Mouse (Mus musculus) cerebellum, postnatal 14 days (tissue): ENCODE measurements around the gene Socs5.
A peak's percentile ranks its signal among the peaks of the same experiment; 100 is the strongest.

Experiments
- DNase-seq, 2 experiments: peaks; one replicate each; pipeline ENCODE4 v3.0.0; 2021; ENCODE audit warnings: mixed read lengths in 2 of 2

Socs5 gene

DNA sequence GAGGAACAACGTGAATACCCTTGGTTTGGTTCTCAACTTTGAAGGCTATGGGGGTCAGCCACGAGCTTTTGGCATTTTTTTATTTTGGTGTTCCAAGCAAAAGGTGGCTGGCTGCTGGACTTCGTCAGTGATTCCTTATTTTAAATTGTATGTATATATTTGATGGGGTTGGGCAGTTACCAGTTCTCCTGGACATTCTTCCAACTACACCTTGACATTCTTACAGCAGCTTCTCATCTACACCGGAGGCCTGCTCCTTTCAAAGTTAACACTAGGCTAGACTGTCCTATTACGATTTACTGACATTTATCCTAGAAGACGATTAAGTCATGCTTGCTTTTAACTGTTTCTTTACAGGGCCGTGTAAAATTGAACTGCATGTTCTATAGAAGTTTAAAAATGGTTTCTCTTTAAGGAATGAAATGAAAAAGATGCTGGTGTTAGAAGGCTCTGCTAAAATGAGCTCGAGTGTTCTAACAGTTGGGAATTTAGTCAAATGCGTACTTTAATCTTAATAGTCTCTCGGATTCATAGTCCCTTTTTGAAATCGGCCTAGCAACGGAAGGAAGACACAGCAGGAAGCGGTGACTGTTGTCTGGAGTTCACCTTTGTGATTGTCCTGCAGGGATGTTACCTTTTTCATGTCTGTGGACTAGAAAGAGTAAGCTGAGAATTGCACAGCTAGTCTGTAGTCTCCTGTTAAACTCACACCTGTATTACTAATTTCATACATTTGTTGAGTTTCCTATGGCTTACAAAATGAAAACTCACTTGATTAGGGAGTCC lies 1.2 kb downstream of the Socs5 start:
- DNase-seq: no peak

DNA sequence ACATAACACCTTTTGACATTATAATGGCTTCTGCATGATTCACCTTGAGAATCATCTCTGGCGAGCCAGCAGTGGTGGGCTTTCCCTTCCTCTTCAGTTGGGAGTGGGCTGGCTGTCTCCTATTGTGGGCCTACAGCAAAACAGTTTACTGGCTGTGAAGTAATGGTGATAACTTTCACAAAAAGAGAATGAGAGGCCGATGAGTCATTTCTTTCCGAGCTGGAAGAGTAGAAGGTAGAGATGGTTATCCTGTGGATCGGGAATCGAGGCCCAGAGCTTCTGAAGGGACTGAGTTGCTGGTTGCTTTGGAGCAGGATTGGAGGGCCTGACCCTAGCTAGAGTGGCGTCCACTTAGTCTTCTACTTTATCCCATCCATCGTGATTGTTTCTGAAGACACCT lies 2.0 kb downstream of the Socs5 start:
- no peak for DNase-seq

DNA sequence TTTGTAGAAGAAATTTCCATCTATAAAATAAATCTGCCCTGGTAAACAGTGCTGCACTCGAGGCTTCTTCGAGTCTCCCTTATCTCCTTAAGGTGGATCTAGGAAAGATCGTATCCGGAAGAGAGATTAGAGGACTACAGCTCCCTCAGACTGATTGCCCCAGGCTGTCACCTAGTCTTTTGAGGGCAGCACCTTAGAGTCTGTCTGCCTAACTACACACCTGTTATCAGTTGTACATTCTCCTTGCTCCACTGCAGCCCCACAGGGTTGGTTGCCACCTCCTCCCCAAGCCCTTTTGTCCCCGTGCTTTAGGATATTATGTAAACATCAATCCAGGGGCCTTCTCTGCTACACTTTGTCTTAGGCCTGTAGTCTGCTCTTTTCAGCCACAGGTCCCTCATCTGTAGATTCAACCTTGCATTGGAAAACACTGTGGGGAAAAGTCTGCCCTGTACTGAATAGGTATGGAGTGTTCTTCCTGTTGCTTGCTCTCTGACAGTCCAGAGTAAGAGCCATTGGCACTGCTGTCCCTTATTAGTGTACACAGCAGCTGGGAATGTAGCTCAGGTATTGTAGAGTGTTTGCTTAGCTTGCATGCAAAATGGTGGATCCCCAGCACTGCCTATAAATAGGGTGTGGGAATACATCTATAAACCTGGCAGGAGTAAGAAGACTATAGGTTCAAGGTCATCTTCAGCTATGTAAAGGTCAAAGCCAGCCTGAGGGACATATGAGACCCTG lies 5.5 kb downstream of the Socs5 start:
- DNase-seq: no peak

DNA sequence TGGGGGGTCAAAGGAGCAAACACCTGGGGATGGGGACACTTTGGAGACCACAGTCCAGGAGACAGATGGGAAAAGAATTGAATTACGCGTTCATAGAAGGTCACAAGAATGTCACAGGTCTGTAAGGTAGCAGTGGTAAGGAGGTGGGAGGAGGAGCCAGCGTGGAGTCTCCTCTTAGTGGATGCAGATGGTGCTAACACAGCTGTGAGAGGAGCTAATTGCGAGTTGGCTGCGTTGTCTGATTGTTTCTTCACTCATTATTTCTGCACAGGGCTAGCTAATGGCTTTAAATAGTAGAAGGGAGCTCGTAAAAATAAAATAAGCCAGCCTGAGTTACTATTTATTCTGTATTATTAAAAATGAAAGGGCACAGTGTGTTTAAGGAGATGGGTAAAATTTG lies 8.1 kb downstream of the Socs5 start:
- DNase-seq: no peak

DNA sequence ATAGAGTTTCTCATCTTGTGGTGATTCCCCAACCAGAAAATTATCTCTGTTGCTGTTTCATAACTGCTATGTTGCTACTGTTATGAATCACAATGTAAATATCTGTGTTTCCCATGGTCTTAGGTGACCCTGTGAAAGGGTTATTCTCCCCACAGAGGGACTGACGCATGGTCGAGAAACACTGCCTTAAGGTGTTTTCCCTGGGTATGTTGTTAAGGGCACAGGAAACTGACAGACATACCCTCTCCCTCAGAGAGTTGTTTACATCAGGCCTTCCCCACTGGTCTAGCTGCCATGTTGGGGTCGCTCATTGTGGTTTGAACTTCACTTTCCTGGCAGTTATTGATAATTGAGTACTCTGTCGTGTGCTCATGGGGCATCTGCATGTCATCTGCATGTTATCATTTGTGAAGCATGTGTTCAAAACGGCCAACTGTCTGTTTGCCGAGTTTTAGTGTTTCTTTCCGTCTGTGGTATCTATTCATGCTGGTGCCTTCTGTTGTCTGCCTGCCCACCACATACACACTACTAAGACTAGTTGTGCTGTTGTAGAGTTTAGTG lies 11.6 kb downstream of the Socs5 start:
- no peak for DNase-seq

DNA sequence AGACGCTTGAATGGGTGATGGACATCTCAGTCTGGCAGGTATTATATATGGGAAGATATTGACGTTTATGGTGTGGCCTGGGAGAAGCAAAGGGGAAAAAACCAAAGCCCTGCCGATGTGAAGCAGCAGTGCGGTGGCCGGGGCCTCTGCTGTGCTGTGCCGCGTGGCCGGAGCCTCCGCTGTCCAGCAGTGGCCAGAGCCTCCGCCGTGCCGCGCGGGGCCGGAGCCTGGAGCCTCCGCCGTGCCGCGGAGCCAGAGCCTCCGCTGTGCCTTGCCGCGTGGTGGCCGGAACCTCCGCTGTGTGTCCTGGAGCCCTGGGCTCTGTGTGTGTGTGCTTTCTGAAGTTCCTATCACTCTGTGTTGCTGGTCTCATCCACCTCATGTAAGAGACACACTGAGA lies 17.9 kb downstream of the Socs5 start:
- peak in 1 of 2 experiments; percentile 20 for DNase-seq

DNA sequence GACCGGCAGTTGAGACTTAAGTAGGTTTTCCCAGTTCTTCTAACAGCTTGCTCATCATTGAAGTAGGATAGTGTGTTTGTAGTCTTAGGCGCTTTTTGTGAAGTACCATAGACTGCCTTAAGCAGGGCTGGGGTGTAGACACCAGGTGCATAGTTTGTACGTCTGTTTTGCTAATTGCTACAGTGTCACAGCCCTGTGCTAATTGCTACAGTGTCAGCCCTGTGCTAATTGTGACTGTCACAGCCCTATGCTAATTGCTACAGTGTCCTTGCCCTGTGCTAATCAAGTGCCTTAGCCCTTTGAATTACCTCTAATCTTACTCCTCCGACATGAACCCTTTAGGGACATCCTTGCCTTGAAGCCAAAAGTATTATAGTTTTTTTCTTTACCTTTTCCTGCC lies 24.8 kb downstream of the Socs5 start:
- DNase-seq: no peak

DNA sequence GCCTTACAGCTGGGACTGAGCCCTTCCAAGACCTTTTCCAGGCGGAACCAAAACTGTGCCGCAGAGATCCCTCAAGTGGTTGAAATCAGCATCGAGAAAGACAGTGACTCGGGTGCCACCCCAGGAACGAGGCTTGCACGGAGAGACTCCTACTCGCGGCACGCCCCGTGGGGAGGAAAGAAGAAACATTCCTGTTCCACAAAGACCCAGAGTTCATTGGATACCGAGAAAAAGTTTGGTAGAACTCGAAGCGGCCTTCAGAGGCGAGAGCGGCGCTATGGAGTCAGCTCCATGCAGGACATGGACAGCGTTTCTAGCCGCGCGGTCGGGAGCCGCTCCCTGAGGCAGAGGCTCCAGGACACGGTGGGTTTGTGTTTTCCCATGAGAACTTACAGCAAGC lies 26.3 kb downstream of the Socs5 start:
- peak in 1 of 2 experiments; percentile 19 for DNase-seq

DNA sequence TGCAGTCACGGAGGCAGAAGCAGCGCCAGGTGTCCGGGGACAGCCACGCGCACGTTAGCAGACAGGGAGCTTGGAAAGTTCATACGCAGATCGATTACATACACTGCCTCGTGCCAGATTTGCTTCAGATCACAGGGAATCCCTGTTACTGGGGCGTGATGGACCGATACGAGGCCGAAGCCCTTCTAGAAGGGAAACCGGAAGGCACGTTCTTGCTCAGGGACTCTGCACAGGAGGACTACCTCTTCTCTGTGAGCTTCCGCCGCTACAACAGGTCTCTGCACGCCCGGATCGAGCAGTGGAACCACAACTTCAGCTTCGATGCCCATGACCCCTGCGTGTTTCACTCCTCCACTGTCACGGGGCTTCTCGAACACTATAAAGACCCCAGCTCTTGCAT lies 27.2 kb downstream of the Socs5 start:
- DNase-seq: no peak

DNA sequence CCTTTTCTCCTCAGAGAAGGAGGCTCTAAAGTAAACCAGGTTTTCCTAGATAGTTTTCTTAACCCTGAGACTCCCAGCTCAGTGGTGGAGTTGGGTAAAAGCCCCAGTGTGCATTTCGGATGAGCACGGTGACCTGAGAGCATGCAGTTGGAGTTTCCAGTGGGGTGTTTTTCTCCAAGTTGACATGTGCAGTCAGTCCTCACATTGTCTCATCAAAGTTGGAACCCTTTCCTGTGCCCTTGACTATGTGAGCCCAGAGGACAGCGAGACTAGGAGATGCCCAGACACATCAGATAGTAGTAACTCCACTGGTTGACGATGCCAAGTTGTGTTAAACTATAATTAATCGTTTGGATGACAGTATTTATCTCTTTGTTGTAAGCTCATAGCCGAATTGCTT lies 28.3 kb downstream of the Socs5 start:
- no peak for DNase-seq

DNA sequence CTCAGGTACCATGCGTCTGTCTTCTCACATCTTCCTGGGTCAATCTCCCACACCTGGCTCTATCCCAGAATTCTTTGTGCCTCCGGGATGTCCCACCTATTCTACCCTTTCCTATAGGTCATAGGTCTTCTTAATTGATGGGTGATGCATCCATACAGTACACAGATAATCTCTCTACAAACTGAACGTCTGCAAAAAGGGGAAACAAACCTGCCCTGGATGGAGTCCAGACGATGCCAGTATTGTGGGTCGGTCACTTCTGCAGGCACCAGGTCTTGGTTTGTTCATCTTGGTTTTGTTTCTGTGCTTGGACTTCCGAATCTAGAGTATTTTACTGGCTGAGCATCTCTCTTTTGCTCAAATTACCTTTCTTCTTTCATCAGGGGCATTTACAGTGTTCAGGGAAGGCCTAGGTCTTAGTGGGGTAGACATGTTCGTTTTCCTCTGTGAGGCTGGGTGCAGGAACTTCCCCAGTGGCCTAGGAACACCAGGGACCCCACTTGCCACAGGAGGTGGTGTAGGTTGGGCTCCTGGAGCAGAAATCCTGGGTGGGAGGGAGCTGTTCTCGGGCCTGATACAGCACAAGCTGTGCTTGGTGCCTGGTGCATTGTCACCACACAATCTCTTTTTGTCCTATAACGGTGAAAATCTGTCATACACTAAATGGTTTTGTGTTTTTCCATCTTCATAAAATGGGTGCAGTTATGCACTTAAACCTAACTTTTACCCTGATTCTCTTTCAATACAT lies 33.9 kb downstream of the Socs5 start:
- no peak for DNase-seq

DNA sequence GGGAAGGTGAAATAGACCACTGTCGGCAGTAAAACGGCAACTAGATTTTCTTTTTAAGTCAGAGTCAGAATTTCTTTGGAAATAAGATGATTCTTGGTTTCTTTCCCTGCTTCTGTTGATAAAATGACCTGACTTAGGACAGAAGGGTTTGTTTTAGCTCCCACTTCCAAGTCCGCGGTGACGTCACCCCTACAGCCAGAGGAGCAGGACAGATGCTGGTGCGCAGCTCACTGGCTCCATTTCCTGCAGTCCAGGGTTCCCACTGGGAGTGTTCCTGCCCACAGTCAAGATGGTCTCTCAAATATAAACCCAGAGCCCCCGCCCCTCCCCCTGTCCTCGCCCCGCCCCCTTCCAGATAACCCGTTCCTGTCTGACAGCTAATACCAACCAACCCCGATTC lies 34.8 kb downstream of the Socs5 start:
- DNase-seq: peak; percentile 24 to 35

DNA sequence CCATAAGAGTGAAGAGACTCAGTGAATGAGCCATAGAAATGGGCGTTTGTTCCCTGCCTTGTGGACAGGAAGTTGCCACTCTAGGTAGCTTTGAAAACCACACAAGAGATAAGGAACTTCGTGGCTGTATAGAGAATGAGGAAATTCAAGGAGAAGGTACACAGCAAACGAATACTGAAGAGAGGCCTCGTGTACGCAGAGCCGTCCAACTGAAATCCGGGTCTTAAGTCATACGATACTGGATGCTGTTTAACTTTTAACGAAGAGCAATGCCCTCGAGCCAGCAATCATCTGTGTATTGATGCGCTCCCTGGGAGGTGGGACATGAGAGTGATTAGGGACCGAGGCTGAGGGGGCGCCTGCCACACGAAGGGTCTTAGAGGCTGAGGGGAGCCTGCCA lies 35.7 kb downstream of the Socs5 start:
- no peak for DNase-seq

DNA sequence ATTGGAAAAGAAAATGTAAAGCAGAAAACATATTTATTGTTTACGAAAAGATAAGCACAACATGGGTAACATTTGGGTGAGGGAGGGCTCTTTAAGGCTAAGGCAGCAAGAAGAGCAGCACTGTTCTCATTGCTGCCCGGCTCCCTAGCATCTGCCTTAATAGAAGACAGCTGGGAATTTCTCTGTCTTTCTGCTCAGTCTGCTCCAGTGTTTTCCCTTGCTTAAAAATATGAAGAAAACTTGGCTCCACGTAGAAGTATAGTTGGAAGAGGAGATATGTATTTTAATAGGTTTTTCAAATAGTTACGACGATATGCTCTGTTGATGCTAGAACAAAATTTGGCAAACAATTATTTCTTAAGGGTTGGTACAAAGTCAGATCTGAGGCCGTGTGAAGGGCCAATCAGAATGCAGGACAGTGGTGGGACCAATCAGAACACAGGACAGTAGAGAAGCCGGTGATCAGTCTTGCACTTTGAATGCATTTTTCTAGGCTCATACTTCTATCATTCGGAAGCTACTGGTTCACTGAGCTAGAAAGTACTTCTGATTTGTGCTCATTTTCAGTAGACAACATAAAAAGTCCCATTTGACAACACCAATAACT lies 39.0 kb downstream of the Socs5 start:
- no peak for DNase-seq

DNA sequence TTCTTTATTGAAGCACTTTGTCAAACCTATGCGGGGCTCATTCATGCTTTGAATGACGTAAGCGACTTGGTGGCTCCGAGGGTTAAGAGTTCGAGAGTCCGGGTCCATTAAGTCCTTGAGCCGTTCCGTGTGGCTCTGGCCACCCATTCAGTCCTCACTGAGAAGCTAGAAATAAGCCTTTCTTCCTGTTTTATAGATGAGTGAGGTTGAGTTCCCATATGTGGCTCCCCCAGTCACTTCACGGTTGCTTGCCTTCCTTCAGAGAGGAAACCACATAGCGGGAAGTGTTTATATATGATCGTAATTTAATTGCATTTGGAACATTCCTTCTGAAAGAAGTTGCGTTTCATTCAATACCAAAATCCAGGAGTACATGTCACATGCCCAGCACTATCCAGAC lies 42.3 kb downstream of the Socs5 start:
- DNase-seq: no peak

DNA sequence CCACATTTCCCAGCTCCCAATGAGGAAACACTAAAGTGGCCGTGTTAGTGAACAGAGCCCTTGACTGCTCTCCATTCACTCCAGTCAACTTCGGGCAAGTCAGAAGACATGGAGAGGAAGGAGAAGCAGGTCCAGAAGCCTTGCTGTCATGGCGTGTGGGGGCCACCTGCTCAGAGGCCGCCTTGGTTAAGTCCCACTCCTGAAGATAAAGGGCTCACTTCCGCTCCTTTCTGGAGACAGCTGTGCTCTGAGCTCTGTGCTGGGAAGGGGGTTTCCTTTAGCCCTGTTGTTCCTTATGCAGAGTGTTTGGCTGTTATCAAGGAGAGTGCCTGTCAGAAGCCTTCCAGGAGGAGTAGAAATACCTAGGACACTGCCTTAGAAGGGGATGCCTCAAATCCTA lies 45.5 kb downstream of the Socs5 start:
- DNase-seq: no peak

DNA sequence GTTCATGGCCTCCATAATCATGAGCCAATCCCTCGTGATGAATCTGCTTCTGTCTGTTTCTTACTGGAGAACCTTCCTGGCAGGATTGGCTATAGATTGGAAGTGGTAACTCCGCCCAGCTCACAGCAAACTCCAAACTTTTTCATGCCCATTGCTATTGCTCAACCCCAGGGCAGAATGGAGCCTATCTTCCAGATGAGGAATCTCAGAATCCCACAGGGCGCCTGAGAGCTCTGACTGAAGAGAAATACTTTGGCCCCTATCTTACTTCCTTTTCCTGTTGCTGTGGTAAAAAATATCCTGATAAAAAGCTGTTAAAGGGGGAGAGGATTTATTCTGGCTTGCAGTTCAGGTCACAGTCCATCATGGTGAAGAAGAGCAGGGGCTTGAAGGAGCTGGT lies 48.2 kb downstream of the Socs5 start:
- DNase-seq: no peak

DNA sequence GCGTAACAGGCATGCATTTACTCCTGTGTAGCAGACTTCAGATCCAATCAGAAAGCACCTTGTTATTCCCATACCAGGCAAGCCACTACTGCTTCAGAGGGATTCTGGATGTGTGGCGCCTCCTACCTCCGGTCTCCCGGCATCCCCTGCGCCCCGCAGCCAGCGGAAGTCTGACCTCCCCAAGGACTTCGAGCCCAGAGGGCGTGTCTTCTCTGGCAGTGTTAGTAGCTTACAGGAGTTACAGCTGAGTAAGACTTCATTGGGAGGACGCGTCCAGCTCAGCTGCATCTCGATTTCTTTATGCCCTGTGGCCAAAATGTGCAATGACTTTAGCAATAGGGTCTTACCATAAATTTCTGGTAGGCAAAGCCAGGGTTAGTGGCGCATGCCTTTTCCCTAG lies 50.3 kb downstream of the Socs5 start:
- no peak for DNase-seq

DNA sequence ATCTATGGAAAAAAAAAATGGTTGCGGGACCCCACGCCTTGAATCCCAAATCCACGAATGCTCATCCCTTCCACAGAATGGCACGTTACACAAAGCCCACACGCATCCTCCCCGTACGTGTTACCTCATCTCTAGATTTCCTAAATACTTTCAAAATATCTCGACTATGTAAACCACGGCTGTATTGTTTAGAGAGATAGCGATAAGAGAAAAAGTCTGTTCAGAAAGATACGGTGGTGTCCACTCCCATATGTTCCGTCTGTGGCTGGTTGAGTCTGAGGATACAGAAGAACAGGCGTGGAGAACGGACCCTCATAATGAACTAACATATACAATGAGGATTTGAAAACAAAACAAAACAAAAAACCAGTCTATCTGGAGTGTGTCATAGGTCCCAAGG lies 51.1 kb downstream of the Socs5 start:
- no peak for DNase-seq

DNA sequence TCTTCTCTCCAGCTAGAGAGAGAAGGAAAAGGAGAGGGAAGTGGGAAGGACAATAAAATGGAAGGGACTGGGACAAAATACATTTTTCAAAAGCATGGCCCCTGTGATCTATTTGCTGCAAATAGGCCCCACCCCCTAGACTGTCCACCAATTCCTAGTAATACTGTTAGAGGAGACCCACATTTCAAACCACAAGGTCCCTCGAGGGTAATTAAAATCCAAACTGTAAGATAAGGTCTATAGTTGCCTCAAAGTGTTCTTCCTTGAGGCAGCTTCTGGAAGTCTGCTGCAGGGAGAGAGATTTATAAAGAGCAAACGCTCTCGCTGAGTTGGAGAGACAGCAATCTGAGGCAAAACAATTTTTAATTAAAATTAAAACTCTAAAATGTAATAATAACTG lies 52.8 kb downstream of the Socs5 start:
- no peak for DNase-seq

DNA sequence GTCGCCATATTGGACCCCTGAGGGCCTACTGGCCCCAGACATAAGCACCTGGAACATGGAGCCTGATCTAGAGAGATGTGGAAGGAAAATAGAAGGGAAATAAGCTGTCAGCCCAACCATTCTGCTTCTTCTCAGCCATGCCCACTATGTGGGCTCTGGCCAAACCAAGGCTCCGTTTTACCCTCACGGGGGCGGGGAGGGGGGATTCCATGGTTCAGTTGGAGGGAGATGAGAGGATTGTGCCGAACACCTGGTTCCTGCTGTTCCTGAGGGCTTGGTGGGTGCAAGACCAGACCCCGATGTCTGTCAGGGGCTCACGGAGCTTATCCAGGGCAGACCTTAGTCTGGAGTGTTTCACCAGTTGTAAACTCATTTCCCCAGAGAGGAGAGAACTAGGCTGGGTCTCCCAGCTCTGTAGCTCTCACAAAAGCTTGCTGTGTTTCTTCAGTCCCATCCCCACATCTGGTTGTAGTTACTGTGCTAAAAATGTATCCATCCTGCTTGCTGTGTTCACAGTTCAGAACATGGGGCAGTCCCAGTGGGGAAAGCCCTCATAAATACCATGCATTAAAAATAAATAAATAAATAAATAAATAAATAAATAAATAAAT lies 56.9 kb downstream of the Socs5 start:
- DNase-seq: no peak

DNA sequence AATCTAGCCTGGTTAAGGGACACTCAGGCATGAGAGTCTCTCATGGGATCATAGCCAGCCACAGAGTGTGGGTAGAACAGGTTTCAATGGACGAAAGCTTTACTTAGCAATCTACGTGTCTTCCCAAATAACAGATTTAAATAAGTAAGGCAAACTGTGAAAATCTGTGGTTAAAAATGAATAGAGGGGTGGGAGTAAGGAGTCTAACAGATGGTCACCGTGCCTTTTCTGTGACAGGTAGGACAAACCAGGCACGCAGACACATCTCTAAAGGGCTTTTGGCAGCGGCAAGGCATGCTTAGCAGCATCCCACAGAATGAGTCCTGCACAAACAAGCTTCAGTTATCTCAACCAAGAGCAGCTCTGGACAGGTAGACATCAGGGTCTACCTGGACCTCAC lies 59.9 kb downstream of the Socs5 start:
- no peak for DNase-seq

DNA sequence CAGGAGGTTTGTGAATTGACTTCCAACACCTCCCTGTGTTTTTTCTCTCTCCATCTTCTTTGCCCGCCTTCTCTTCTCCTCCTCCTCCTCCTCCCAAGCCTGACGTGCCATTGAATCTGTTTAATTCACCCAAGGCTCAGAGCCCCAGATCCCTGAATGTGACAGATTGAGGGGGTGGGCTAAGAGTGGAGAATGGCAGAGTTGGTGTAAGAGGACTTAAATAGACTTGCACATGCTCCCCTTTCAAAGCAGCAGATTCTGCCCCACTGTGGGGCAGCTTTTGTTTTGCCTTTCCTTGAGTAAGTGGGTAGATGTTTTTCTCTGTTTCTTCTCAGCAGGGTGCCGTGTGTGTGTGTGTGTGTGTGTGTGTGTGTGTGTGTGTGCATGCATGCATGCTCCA lies 61.6 kb downstream of the Socs5 start:
- no peak for DNase-seq
